Mouse (Mus musculus) bone marrow macrophage, adult 2 months (primary cell): Measurements from ENCODE around the gene Trim31.

Experiments
- CTCF ChIP-seq: IDR thresholded peaks from 2 replicates; pipeline ENCODE4 v1.5.1; 2012; ENCODE audit warnings: low read depth, mild to moderate bottlenecking, low read length, moderate library complexity
- POLR2A ChIP-seq: IDR thresholded peaks from 2 replicates; pipeline ENCODE4 v1.6.1; 2012; ENCODE audit warnings: mild to moderate bottlenecking, low read depth, low read length, borderline replicate concordance

DNA sequence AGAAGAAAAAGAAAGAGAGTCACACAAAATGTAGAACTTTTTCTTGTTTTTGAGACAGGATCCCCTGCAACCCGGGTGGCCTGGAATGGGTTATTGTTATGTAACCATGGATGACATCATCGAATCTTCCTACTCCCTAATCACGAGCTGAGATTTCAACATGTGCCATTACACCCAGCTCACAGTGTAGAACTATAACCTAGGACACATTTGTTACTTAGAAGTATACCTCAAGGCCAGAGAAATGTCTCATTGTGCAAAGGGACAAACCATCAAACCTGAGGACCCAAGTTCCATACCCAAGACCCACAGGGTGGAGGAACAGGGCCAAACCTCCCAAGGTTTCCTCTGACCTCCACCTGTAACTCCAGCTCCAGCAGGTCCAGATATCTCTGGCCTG lies 5.7 kb downstream of the Trim31 start:
- TF ChIP-seq POLR2A, result no peak
- TF ChIP-seq CTCF, result no peak
